Mouse (Mus musculus): ENCODE results near the gene Orai2. TPM values are rescaled to one million over a fixed set of nuclear protein-coding genes. Genes with fewer than 3 reads are reported as not detected.

The Orai2 gene
- polyA plus RNA-seq, 1 experiment from 2014 or later, result 5.6 TPM

DNA sequence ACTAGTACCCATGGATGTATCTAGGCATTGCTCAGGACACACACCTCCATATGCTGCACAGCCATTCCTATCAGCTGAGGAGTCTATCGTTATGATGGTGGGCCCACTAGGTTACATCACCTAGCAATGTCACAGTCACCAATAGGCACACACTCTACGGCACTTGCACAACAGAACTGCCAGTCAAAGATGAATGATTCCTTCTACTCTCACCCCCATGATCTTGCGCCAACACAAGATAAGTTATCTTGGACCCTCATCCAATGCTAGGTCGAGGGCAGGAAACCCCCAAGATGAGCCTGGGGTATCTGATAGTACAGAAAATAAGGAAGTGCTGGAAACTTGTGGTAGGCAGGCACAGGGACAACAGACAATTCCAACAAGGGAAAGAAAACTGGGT, 12.3 kb upstream of the Orai2 start:
- H3K4me1 ChIP-seq (ENCODE audit: control insufficient read depth, insufficient read depth, low read length), result no peaks in the 10 kb centered on the region
- H3K9ac ChIP-seq (ENCODE audit: low read length), result no peak overlapping the region
- H3K27ac ChIP-seq (replicated peaks; ENCODE audit: low read depth, low read length), result no peak overlapping the region
- H3K4me2 ChIP-seq (ENCODE audit: low read depth, severe bottlenecking), result no peak overlapping the region
- ATAC-seq (ENCODE audit: insufficient number of reproducible peaks, low FRiP score, low TSS enrichment, low read depth) (no peak), DNase-seq (ENCODE audit: low spot score) (no peak)
- no peaks in the 10 kb centered on the region for H3K27me3 ChIP-seq (ENCODE audit: control insufficient read depth, insufficient read depth, low read length)
- 92% methylated on average over 4 of the region's 4 CpGs for WGBS
- no peak overlapping the region for H3K4me3 ChIP-seq (ENCODE audit: low read depth, low read length)
- peaks cover 16% of the 10 kb centered on the region for H3K36me3 ChIP-seq (ENCODE audit: control insufficient read depth, insufficient read depth, low read length)
- H3K9me3 ChIP-seq (ENCODE audit: control insufficient read depth, low read length), result no peaks in the 10 kb centered on the region

GRCm38 (mm10) chr5:136182049-136182448, 11.5 kb upstream of the Orai2 start:
- Histone ChIP-seq H3K36me3 (ENCODE audit: control insufficient read depth, insufficient read depth, low read length) (peaks cover 16% of the 10 kb centered on the region), H3K27ac (replicated peaks; ENCODE audit: low read depth, low read length) (no peak overlapping the region), H3K4me2 (ENCODE audit: low read depth, severe bottlenecking) (no peak overlapping the region), H3K9ac (ENCODE audit: low read length) (no peak overlapping the region), H3K4me3 (ENCODE audit: low read depth, low read length) (no peak overlapping the region), H3K9me3 (ENCODE audit: control insufficient read depth, low read length) (no peaks in the 10 kb centered on the region), H3K4me1 (ENCODE audit: control insufficient read depth, insufficient read depth, low read length) (no peaks in the 10 kb centered on the region), H3K27me3 (ENCODE audit: control insufficient read depth, insufficient read depth, low read length) (no peaks in the 10 kb centered on the region)
- ATAC-seq (ENCODE audit: insufficient number of reproducible peaks, low FRiP score, low TSS enrichment, low read depth) (no peak), DNase-seq (ENCODE audit: low spot score) (no peak)
- 95% methylated on average over 6 of the region's 6 CpGs for WGBS

DNA sequence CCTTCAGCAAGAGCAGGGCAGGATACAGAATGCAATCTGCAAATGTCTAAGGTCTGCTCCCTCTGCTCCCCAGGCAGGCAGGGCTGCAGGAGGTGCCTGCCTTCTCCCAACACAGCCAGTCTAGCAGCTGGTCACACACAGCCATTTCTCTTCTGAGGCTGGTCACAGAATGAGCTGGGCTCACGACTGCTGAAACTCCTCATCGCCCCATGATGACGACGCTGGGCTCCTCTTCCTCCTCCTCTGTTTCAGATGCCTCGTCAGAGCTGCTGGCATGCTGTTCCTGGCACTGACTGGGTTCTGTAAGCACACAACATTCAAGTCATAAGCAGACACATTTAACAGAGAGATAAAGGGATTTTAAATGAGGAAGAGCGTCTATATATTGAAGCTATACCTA, 10.7 kb upstream of the Orai2 start:
- Histone ChIP-seq H3K27ac (replicated peaks; ENCODE audit: low read depth, low read length) (no peak overlapping the region), H3K4me2 (ENCODE audit: low read depth, severe bottlenecking) (no peak overlapping the region), H3K9ac (ENCODE audit: low read length) (no peak overlapping the region), H3K36me3 (ENCODE audit: control insufficient read depth, insufficient read depth, low read length) (peaks cover 16% of the 10 kb centered on the region), H3K4me3 (ENCODE audit: low read depth, low read length) (no peak overlapping the region), H3K4me1 (ENCODE audit: control insufficient read depth, insufficient read depth, low read length) (no peaks in the 10 kb centered on the region), H3K27me3 (ENCODE audit: control insufficient read depth, insufficient read depth, low read length) (no peaks in the 10 kb centered on the region), H3K9me3 (ENCODE audit: control insufficient read depth, low read length) (no peaks in the 10 kb centered on the region)
- ATAC-seq (ENCODE audit: insufficient number of reproducible peaks, low FRiP score, low TSS enrichment, low read depth) (no peak), DNase-seq (ENCODE audit: low spot score) (no peak)
- WGBS, result 95% methylated on average over 6 of the region's 6 CpGs

- Histone ChIP-seq H3K4me2 (ENCODE audit: low read depth, severe bottlenecking) (no peak overlapping the region), H3K4me1 (ENCODE audit: control insufficient read depth, insufficient read depth, low read length) (no peaks in the 10 kb centered on the region), H3K36me3 (ENCODE audit: control insufficient read depth, insufficient read depth, low read length) (peaks cover 16% of the 10 kb centered on the region), H3K27me3 (ENCODE audit: control insufficient read depth, insufficient read depth, low read length) (no peaks in the 10 kb centered on the region), H3K4me3 (ENCODE audit: low read depth, low read length) (no peak overlapping the region), H3K27ac (replicated peaks; ENCODE audit: low read depth, low read length) (no peak overlapping the region), H3K9ac (ENCODE audit: low read length) (no peak overlapping the region), H3K9me3 (ENCODE audit: control insufficient read depth, low read length) (no peaks in the 10 kb centered on the region)
- DNase-seq (ENCODE audit: low spot score) (no peak), ATAC-seq (ENCODE audit: insufficient number of reproducible peaks, low FRiP score, low TSS enrichment, low read depth) (no peak)
- 72% methylated on average over 5 of the region's 5 CpGs for WGBS
These were observed 9.1 kb upstream of the Orai2 start for GRCm38 (mm10) chr5:136179594-136179993.

GRCm38 (mm10) chr5:136173606-136174463, 3.3 kb upstream of the Orai2 start:
- DNase-seq (ENCODE audit: low spot score), result no peak
- Histone ChIP-seq H3K9ac (ENCODE audit: low read length) (no peak overlapping the region), H3K4me1 (ENCODE audit: control insufficient read depth, insufficient read depth, low read length) (no peaks in the 10 kb centered on the region), H3K27ac (replicated peaks; ENCODE audit: low read depth, low read length) (no peak overlapping the region), H3K27me3 (ENCODE audit: control insufficient read depth, insufficient read depth, low read length) (no peaks in the 10 kb centered on the region), H3K4me3 (ENCODE audit: low read depth, low read length) (no peak overlapping the region), H3K9me3 (ENCODE audit: control insufficient read depth, low read length) (no peaks in the 10 kb centered on the region), H3K4me2 (ENCODE audit: low read depth, severe bottlenecking) (no peak overlapping the region), H3K36me3 (ENCODE audit: control insufficient read depth, insufficient read depth, low read length) (no peaks in the 10 kb centered on the region; the same call in 1 of the 2 replicates)
- WGBS, result 56% methylated on average over 9 of the region's 9 CpGs
- no peak for ATAC-seq (ENCODE audit: insufficient number of reproducible peaks, low FRiP score, low TSS enrichment, low read depth)

- WGBS, result 72% methylated on average over 9 of the region's 9 CpGs
- H3K36me3 ChIP-seq (ENCODE audit: control insufficient read depth, insufficient read depth, low read length), result no peaks in the 10 kb centered on the region
These were observed 2.4 kb upstream of the Orai2 start for GRCm38 (mm10) chr5:136172939-136173338.

GRCm38 (mm10) chr5:136171363-136172341, 1.1 kb upstream of the Orai2 start:
- ATAC-seq (ENCODE audit: insufficient number of reproducible peaks, low FRiP score, low TSS enrichment, low read depth) (no peak), DNase-seq (ENCODE audit: low spot score) (peak; percentile 22)
- Histone ChIP-seq H3K9me3 (ENCODE audit: control insufficient read depth, low read length) (0 out of 2 replicates have a peak, but pooled peaks cover 3% of the 10 kb centered on the region), H3K36me3 (ENCODE audit: control insufficient read depth, insufficient read depth, low read length) (no peaks in the 10 kb centered on the region), H3K4me1 (ENCODE audit: control insufficient read depth, insufficient read depth, low read length) (no peaks in the 10 kb centered on the region), H3K4me3 (ENCODE audit: low read depth, low read length) (peak overlapping the region; percentile 51; the same call in 1 of the 2 replicates), H3K9ac (ENCODE audit: low read length) (no peak overlapping the region), H3K27ac (replicated peaks; ENCODE audit: low read depth, low read length) (no peak overlapping the region), H3K4me2 (ENCODE audit: low read depth, severe bottlenecking) (peak overlapping the region; percentile 98), H3K27me3 (ENCODE audit: control insufficient read depth, insufficient read depth, low read length) (no peaks in the 10 kb centered on the region)
- WGBS, result 37% methylated on average over 17 of the region's 17 CpGs

More at GRCm38 (mm10) chr5:136172939-136173338, 2.4 kb upstream of the Orai2 start:
- H3K4me1 ChIP-seq (ENCODE audit: control insufficient read depth, insufficient read depth, low read length), result no peaks in the 10 kb centered on the region
- no peak overlapping the region for H3K9ac ChIP-seq (ENCODE audit: low read length)
- no peak overlapping the region for H3K4me2 ChIP-seq (ENCODE audit: low read depth, severe bottlenecking)
- no peak overlapping the region for H3K27ac ChIP-seq (replicated peaks; ENCODE audit: low read depth, low read length)
- DNase-seq (ENCODE audit: low spot score), result no peak
- H3K27me3 ChIP-seq (ENCODE audit: control insufficient read depth, insufficient read depth, low read length), result no peaks in the 10 kb centered on the region
- H3K9me3 ChIP-seq (ENCODE audit: control insufficient read depth, low read length), result 0 out of 2 replicates have a peak, but pooled peaks cover 1% of the 10 kb centered on the region
- H3K4me3 ChIP-seq (ENCODE audit: low read depth, low read length), result no peak overlapping the region
- no peak for ATAC-seq (ENCODE audit: insufficient number of reproducible peaks, low FRiP score, low TSS enrichment, low read depth)
